Mouse (Mus musculus) lung, embryonic 16.5 days (tissue): Measurements from ENCODE around the gene Ptpru. TPM values are rescaled to one million over a fixed set of nuclear protein-coding genes. Genes with fewer than 3 reads are reported as not detected.
A peak's percentile ranks its signal among the peaks of the same experiment; 100 is the strongest.

Experiments
- ATAC-seq: fragments of 200-750 bp; cut with Nextera tagmentation; 2 replicates; pipeline ENCODE4 v1.8.0; 2017; ENCODE audit warnings: low read depth, mild to moderate bottlenecking, moderate library complexity
- H3K27ac ChIP-seq: fragments of 300-500 bp; sonication (generic); 2 replicates; pipeline ENCODE4 v1.5.1; 2014; ENCODE audit warnings: mild to moderate bottlenecking, control low read depth, low read length
- H3K27me3 ChIP-seq: fragments of 300-500 bp; sonication (generic); 2 replicates; pipeline ENCODE4 v1.6.1; 2014; ENCODE audit warnings: low read depth, low read length, mixed read lengths; ENCODE audit not compliant: control insufficient read depth, insufficient read depth
- H3K36me3 ChIP-seq: fragments of 300-500 bp; sonication (generic); 2 replicates; pipeline ENCODE4 v1.6.1; 2014; ENCODE audit warnings: low read length; ENCODE audit not compliant: control insufficient read depth, insufficient read depth
- H3K4me1 ChIP-seq: fragments of 300-500 bp; sonication (generic); replicated peaks from 2 replicates; pipeline ENCODE4 v1.6.1; 2014; ENCODE audit warnings: low read length, mixed read lengths; ENCODE audit not compliant: control insufficient read depth, insufficient read depth
- H3K4me2 ChIP-seq: fragments of 300-500 bp; sonication (generic); 2 replicates; pipeline ENCODE4 v1.6.1; 2014; ENCODE audit warnings: low read depth, low read length, control low read depth
- H3K4me3 ChIP-seq: fragments of 300-500 bp; sonication (generic); 2 replicates; pipeline ENCODE4 v1.5.1; 2014; ENCODE audit warnings: mild to moderate bottlenecking, low read length, control low read depth
- H3K9ac ChIP-seq: fragments of 300-500 bp; sonication (generic); 2 replicates; pipeline ENCODE4 v1.6.1; 2014; ENCODE audit warnings: low read length, control low read depth
- H3K9me3 ChIP-seq: fragments of 300-500 bp; sonication (generic); 2 replicates; pipeline ENCODE4 v1.6.1; 2016; ENCODE audit warnings: low read length; ENCODE audit not compliant: control insufficient read depth
- WGBS: fragments of 180-500 bp; shearing (Covaris S2); extraction: QIAGEN DNeasy Blood & Tissue Kit; methylation state at CpG from one replicate; pipeline ENCODE4 v1.1.7; 2014; 5-methylcytosine and 5-hydroxymethylcytosine counted together
- polyA plus RNA-seq: library from polyadenylated mRNA; unstranded; fragments of >200 nt; fragmentation: Nextera tagmentation; extraction: Ambion mirVana; gene quantifications from 2 replicates; pipeline ENCODE4 v1.2.1, GENCODE M21; 2015

Gene Ptpru
- polyA plus RNA-seq, 1 experiment from 2014 or later: 14.1 TPM

- peak within 1 kb of the TSS; percentile 98 for H3K9ac ChIP-seq
- no peaks in the 10 kb centered on the region for H3K9me3 ChIP-seq
- ATAC-seq: peak; percentile 97
- peak within 1 kb of the TSS; percentile 91 for H3K4me2 ChIP-seq
- peaks cover 32% of the 10 kb centered on the region for H3K4me1 ChIP-seq
- H3K4me3 ChIP-seq: peak within 1 kb of the TSS; percentile 74
- under 1% methylated on average over 64 of the region's 116 CpGs for WGBS
- H3K27ac ChIP-seq: peak within 1 kb of the TSS; percentile 97
- H3K27me3 ChIP-seq: no peaks in the 10 kb centered on the region
- H3K36me3 ChIP-seq: no peaks in the 10 kb centered on the region
These were observed 35.4 kb upstream of the Ptpru start, which contains the start of gene Srsf4 for GRCm38 (mm10) chr4:131873293-131874168. TSS of gene Srsf4 (plus strand) at chr4:131873617.

GRCm38 (mm10) chr4:131872672-131873292 lies 34.7 kb upstream of the Ptpru start:
- 8% methylated on average over 11 of the region's 11 CpGs for WGBS
- Histone ChIP-seq H3K27me3 (no peaks in the 10 kb centered on the region), H3K4me2 (peak overlapping the region; percentile 61), H3K9me3 (no peaks in the 10 kb centered on the region), H3K4me3 (peak overlapping the region; percentile 74), H3K4me1 (peaks cover 24% of the 10 kb centered on the region), H3K27ac (peak overlapping the region; percentile 91), H3K9ac (peak overlapping the region; percentile 82), H3K36me3 (no peaks in the 10 kb centered on the region)
- peak; percentile 19 for ATAC-seq

GRCm38 (mm10) chr4:131861341-131861739 lies 23.3 kb upstream of the Ptpru start:
- 69% methylated on average over 4 of the region's 4 CpGs for WGBS
- ATAC-seq: peak; percentile 20; the same call in 1 of the 2 replicates
- H3K9ac ChIP-seq: no peak overlapping the region
- H3K4me1 ChIP-seq: no peaks in the 10 kb centered on the region
- H3K27ac ChIP-seq: no peak overlapping the region
- no peak overlapping the region for H3K4me2 ChIP-seq
- H3K9me3 ChIP-seq: no peaks in the 10 kb centered on the region
- no peak overlapping the region for H3K4me3 ChIP-seq
- H3K27me3 ChIP-seq: no peaks in the 10 kb centered on the region
- H3K36me3 ChIP-seq: peaks cover 4% of the 10 kb centered on the region; the same call in 1 of the 2 replicates

GRCm38 (mm10) chr4:131860492-131861340 lies 22.6 kb upstream of the Ptpru start:
- H3K4me3 ChIP-seq: no peak overlapping the region
- no peak overlapping the region for H3K4me2 ChIP-seq
- no peaks in the 10 kb centered on the region for H3K9me3 ChIP-seq
- H3K27me3 ChIP-seq: no peaks in the 10 kb centered on the region
- no peak overlapping the region for H3K27ac ChIP-seq
- WGBS: 40% methylated on average over 15 of the region's 15 CpGs
- H3K4me1 ChIP-seq: no peaks in the 10 kb centered on the region
- no peak overlapping the region for H3K9ac ChIP-seq
- H3K36me3 ChIP-seq: peaks cover 4% of the 10 kb centered on the region; the same call in 1 of the 2 replicates
- peak; percentile 56 for ATAC-seq

GRCm38 (mm10) chr4:131854950-131855349 lies 16.9 kb upstream of the Ptpru start:
- no peaks in the 10 kb centered on the region for H3K4me1 ChIP-seq
- H3K27ac ChIP-seq: no peak overlapping the region
- H3K27me3 ChIP-seq: no peaks in the 10 kb centered on the region
- no peaks in the 10 kb centered on the region for H3K9me3 ChIP-seq
- ATAC-seq: no peak
- 69% methylated on average over 5 of the region's 5 CpGs for WGBS
- H3K36me3 ChIP-seq: no peaks in the 10 kb centered on the region; the same call in 1 of the 2 replicates
- no peak overlapping the region for H3K4me3 ChIP-seq
- H3K9ac ChIP-seq: no peak overlapping the region
- H3K4me2 ChIP-seq: no peak overlapping the region

- WGBS: 33% methylated on average over 5 of the region's 5 CpGs
- Histone ChIP-seq H3K27me3 (no peaks in the 10 kb centered on the region), H3K27ac (peak overlapping the region; percentile 83), H3K9ac (no peak overlapping the region; the same call in 1 of the 2 replicates), H3K9me3 (no peaks in the 10 kb centered on the region), H3K4me2 (no peak overlapping the region), H3K36me3 (no peaks in the 10 kb centered on the region), H3K4me1 (no peaks in the 10 kb centered on the region; the same call in 1 of the 2 replicates), H3K4me3 (no peak overlapping the region)
- peak; percentile 80 for ATAC-seq
These were observed 12.0 kb upstream of the Ptpru start for GRCm38 (mm10) chr4:131849986-131850638.

- H3K27me3 ChIP-seq: no peaks in the 10 kb centered on the region
- H3K4me2 ChIP-seq: no peak overlapping the region
- ATAC-seq: no peak
- 44% methylated on average over 6 of the region's 6 CpGs for WGBS
- H3K27ac ChIP-seq: no peak overlapping the region
- no peaks in the 10 kb centered on the region for H3K9me3 ChIP-seq
- H3K9ac ChIP-seq: no peak overlapping the region
- peaks cover 13% of the 10 kb centered on the region for H3K4me1 ChIP-seq
- no peak overlapping the region for H3K4me3 ChIP-seq
- H3K36me3 ChIP-seq: no peaks in the 10 kb centered on the region
These were observed 10.0 kb upstream of the Ptpru start for GRCm38 (mm10) chr4:131848082-131848481.

- peaks cover 13% of the 10 kb centered on the region for H3K4me1 ChIP-seq
- no peak overlapping the region for H3K4me2 ChIP-seq
- no peaks in the 10 kb centered on the region for H3K36me3 ChIP-seq
- WGBS: 80% methylated on average over 8 of the region's 8 CpGs
- peaks cover 3% of the 10 kb centered on the region; the same call in 1 of the 2 replicates for H3K27me3 ChIP-seq
- no peak overlapping the region for H3K27ac ChIP-seq
- H3K9ac ChIP-seq: no peak overlapping the region
- ATAC-seq: no peak
- no peaks in the 10 kb centered on the region for H3K9me3 ChIP-seq
- H3K4me3 ChIP-seq: no peak overlapping the region
These were observed 8.1 kb upstream of the Ptpru start for GRCm38 (mm10) chr4:131845991-131846778.
